Mouse (Mus musculus): ENCODE measurements at regions not wholly inside any gene's neighbourhood (a gene's known extent, or its start where the extent isn't known, plus 50 kb on each side); places are given as distances from the start of the nearest gene placed in this dataset.

DNA sequence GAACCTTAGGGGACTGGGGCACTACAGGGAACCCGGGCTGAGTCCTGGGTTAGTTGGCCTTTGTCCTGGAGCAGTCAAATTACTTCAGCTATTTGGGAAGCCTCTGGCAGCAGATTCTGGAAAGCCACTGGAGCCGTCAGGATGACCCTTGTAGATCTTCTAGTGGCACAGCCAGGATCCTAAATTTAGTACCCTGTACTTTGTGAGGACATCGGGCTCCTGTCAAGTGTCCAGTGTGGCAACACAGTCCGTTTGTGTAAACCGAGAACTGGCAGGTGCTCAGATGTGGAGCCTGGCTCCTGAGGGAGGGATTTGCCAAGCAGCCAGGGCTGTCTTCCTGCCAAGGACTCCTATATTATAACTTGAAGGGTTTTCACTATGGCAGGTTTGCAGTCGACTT is 76.8 kb upstream of the Pced1b start:
- Histone ChIP-seq H3K4me2 (ENCODE audit: low read depth, low read length) (no peak overlapping the region), H3K4me1 (ENCODE audit: control insufficient read depth, insufficient read depth, low read length) (no peaks in the 10 kb centered on the region), H3K36me3 (ENCODE audit: control insufficient read depth, insufficient read depth, low read length) (no peaks in the 10 kb centered on the region), H3K4me3 (replicated peaks; ENCODE audit: low read length) (no peak overlapping the region), H3K9me3 (replicated peaks; ENCODE audit: control insufficient read depth, low read length) (no peaks in the 10 kb centered on the region), H3K27me3 (ENCODE audit: control insufficient read depth, insufficient read depth, low read length) (no peaks in the 10 kb centered on the region), H3K27ac (ENCODE audit: low read length) (no peak overlapping the region), H3K9ac (ENCODE audit: low read length) (no peak overlapping the region)
- ATAC-seq (ENCODE audit: insufficient read depth, low FRiP score), result no peak
- 70% methylated on average over 6 of the region's 6 CpGs for WGBS

DNA sequence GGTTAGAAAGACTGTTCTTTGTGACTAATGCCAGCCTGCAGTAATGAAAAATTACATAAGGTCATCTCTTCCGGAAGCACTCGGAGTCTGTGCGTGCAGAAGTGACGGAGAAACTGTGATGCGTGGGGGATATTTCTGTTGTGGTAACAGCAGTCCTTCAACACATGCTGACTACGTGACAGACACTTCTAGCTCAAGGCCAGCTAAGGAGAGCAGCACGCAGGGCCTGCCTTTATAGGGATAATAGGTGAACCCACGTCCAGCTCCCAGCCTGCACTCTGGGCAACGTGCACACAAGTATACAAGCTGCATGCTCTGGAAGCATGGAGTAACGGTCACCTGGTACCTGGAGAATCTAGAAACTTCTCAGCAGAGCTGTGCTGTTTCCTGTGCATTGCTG is 77.5 kb upstream of the Pced1b start:
- no peaks in the 10 kb centered on the region for H3K27me3 ChIP-seq (ENCODE audit: control insufficient read depth, insufficient read depth, low read length)
- no peak overlapping the region for H3K9ac ChIP-seq (ENCODE audit: low read length)
- no peak for ATAC-seq (ENCODE audit: insufficient read depth, low FRiP score)
- no peak overlapping the region for H3K4me3 ChIP-seq (replicated peaks; ENCODE audit: low read length)
- H3K9me3 ChIP-seq (replicated peaks; ENCODE audit: control insufficient read depth, low read length), result no peaks in the 10 kb centered on the region
- peaks cover 3% of the 10 kb centered on the region; the same call in 1 of the 2 replicates for H3K4me1 ChIP-seq (ENCODE audit: control insufficient read depth, insufficient read depth, low read length)
- H3K36me3 ChIP-seq (ENCODE audit: control insufficient read depth, insufficient read depth, low read length), result no peaks in the 10 kb centered on the region
- no peak overlapping the region for H3K27ac ChIP-seq (ENCODE audit: low read length)
- H3K4me2 ChIP-seq (ENCODE audit: low read depth, low read length), result no peak overlapping the region
- 76% methylated on average over 10 of the region's 10 CpGs for WGBS

DNA sequence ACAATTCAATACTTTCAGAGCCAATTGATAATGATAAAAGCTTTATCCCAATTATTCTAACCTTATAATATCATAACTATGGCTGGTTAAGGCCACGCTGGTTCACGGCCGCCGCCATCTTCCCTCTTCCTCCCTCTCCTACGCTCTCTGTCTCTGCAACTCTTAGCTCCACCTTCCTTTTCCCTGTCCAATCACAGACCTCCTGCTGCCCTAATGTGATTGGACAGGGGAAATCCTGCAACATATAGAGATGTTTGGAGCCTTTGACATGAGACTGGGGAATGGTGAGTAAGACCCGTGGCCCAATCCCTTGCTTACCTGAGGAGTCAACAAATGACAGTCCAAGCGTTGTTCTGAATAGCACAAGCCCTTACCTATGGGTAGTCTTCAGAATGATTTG is 79.8 kb upstream of the Pced1b start:
- ATAC-seq (ENCODE audit: insufficient read depth, low FRiP score), result no peak
- Histone ChIP-seq H3K4me2 (ENCODE audit: low read depth, low read length) (no peak overlapping the region), H3K4me3 (replicated peaks; ENCODE audit: low read length) (no peak overlapping the region), H3K27ac (ENCODE audit: low read length) (no peak overlapping the region), H3K9ac (ENCODE audit: low read length) (no peak overlapping the region), H3K27me3 (ENCODE audit: control insufficient read depth, insufficient read depth, low read length) (no peaks in the 10 kb centered on the region), H3K4me1 (ENCODE audit: control insufficient read depth, insufficient read depth, low read length) (peaks cover 3% of the 10 kb centered on the region; the same call in 1 of the 2 replicates), H3K36me3 (ENCODE audit: control insufficient read depth, insufficient read depth, low read length) (no peaks in the 10 kb centered on the region), H3K9me3 (replicated peaks; ENCODE audit: control insufficient read depth, low read length) (no peaks in the 10 kb centered on the region)
- 96% methylated on average over 7 of the region's 7 CpGs for WGBS

DNA sequence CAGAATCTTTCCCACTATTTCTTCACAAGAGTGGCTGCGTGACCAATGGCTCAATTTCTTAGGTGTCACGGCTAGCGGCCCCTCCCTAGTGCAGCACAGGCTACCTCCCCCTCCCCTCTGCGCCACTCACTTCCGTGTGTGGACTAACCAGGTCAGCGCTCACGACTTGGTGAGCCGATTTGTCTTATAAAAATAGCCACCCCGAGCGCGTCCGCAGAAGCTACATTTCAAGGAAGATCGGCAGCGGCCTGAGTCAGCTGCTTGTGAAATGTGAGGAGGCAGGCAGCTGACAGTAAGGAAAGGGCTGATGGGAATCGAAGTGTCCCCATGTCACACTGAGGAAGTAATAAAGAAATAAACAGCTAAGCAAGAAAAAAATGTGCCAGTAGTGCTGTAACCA is 82.3 kb upstream of the Pced1b start:
- H3K4me3 ChIP-seq (replicated peaks; ENCODE audit: low read length), result no peak overlapping the region

DNA sequence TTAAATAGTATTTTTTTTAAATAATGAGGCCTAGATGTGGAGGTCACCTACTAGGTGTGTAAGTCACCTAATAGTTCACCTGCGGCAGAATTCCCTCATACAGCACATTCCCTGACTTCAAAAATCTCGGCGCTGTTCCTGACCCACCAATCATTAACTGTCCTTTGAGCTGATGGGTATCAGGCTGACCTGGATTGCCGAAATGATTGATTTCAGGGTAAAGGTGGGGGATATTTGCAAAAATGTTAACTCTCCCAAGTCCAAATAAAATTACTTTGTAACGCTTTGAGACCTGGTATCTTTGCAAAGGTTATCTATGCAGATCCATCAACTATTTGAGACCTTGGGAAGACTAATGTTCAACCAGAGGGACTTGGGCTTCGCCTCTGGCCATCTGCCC is 82.9 kb upstream of the Pced1b start:
- WGBS, result 58% methylated on average over 6 of the region's 6 CpGs
- no peak for ATAC-seq (ENCODE audit: insufficient read depth, low FRiP score)
- Histone ChIP-seq H3K4me3 (replicated peaks; ENCODE audit: low read length) (no peak overlapping the region), H3K4me2 (ENCODE audit: low read depth, low read length) (no peak overlapping the region), H3K27ac (ENCODE audit: low read length) (no peak overlapping the region), H3K36me3 (ENCODE audit: control insufficient read depth, insufficient read depth, low read length) (no peaks in the 10 kb centered on the region), H3K4me1 (ENCODE audit: control insufficient read depth, insufficient read depth, low read length) (peaks cover 3% of the 10 kb centered on the region; the same call in 1 of the 2 replicates), H3K27me3 (ENCODE audit: control insufficient read depth, insufficient read depth, low read length) (no peaks in the 10 kb centered on the region), H3K9ac (ENCODE audit: low read length) (no peak overlapping the region), H3K9me3 (replicated peaks; ENCODE audit: control insufficient read depth, low read length) (no peaks in the 10 kb centered on the region)

More for the DNA sequence above, 82.3 kb upstream of the Pced1b start:
- Histone ChIP-seq H3K4me1 (ENCODE audit: control insufficient read depth, insufficient read depth, low read length) (peaks cover 3% of the 10 kb centered on the region; the same call in 1 of the 2 replicates), H3K9ac (ENCODE audit: low read length) (no peak overlapping the region), H3K4me2 (ENCODE audit: low read depth, low read length) (no peak overlapping the region; the same call in 1 of the 2 replicates), H3K9me3 (replicated peaks; ENCODE audit: control insufficient read depth, low read length) (no peaks in the 10 kb centered on the region), H3K27me3 (ENCODE audit: control insufficient read depth, insufficient read depth, low read length) (no peaks in the 10 kb centered on the region), H3K36me3 (ENCODE audit: control insufficient read depth, insufficient read depth, low read length) (no peaks in the 10 kb centered on the region), H3K27ac (ENCODE audit: low read length) (no peak overlapping the region)
- WGBS, result 57% methylated on average over 15 of the region's 15 CpGs
- no peak for ATAC-seq (ENCODE audit: insufficient read depth, low FRiP score)

DNA sequence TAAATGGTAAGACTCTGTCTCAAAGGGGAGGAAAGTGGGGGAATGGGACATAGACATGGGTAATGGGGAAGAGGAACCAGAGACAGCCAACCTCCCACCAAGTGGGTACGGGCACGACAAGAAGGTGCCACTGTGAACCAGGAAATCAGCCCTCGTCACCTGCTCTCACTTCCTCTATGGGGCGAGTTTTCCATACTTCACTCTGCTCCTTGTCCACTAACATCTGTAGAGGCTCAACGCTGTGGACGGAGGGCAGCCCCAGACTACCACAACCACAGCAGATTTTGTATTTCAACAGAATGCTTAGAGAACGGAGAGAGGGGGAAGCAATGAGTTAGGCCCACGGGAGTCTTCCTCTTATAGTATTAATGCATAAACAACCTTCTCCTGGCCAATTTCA is 83.8 kb upstream of the Pced1b start:
- Histone ChIP-seq H3K4me2 (ENCODE audit: low read depth, low read length) (no peak overlapping the region), H3K27ac (ENCODE audit: low read length) (no peak overlapping the region), H3K4me3 (replicated peaks; ENCODE audit: low read length) (no peak overlapping the region), H3K4me1 (ENCODE audit: control insufficient read depth, insufficient read depth, low read length) (peaks cover 3% of the 10 kb centered on the region; the same call in 1 of the 2 replicates), H3K36me3 (ENCODE audit: control insufficient read depth, insufficient read depth, low read length) (no peaks in the 10 kb centered on the region), H3K9me3 (replicated peaks; ENCODE audit: control insufficient read depth, low read length) (no peaks in the 10 kb centered on the region), H3K9ac (ENCODE audit: low read length) (no peak overlapping the region), H3K27me3 (ENCODE audit: control insufficient read depth, insufficient read depth, low read length) (no peaks in the 10 kb centered on the region)
- no peak for ATAC-seq (ENCODE audit: insufficient read depth, low FRiP score)
- 78% methylated on average over 8 of the region's 8 CpGs for WGBS

DNA sequence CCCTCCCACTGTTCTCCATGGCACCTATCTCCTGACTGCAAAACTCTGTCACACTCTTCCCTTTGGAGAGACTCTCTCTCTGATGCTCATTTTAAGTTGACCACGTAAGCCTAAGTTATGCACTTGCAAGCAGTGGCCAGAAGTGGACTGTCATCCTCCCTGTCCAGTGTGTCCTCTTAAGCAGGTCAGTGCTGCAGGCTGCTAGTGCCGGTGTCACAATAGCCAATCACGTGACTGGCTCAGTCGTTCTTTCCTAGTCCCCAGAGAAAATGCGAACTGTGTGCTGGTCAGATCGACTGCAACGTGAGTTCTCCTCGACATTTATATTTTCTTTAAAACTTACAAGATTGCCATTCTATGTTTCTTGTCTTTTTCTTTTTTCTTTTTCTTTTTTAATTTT is 84.6 kb upstream of the Pced1b start:
- no peaks in the 10 kb centered on the region for H3K36me3 ChIP-seq (ENCODE audit: control insufficient read depth, insufficient read depth, low read length)
- 86% methylated on average over 8 of the region's 8 CpGs for WGBS
- no peaks in the 10 kb centered on the region for H3K9me3 ChIP-seq (replicated peaks; ENCODE audit: control insufficient read depth, low read length)
- H3K4me3 ChIP-seq (replicated peaks; ENCODE audit: low read length), result no peak overlapping the region
- no peak for ATAC-seq (ENCODE audit: insufficient read depth, low FRiP score)
- H3K27me3 ChIP-seq (ENCODE audit: control insufficient read depth, insufficient read depth, low read length), result no peaks in the 10 kb centered on the region
- H3K27ac ChIP-seq (ENCODE audit: low read length), result no peak overlapping the region
- H3K4me2 ChIP-seq (ENCODE audit: low read depth, low read length), result no peak overlapping the region
- H3K4me1 ChIP-seq (ENCODE audit: control insufficient read depth, insufficient read depth, low read length), result peaks cover 3% of the 10 kb centered on the region; the same call in 1 of the 2 replicates
- no peak overlapping the region for H3K9ac ChIP-seq (ENCODE audit: low read length)

DNA sequence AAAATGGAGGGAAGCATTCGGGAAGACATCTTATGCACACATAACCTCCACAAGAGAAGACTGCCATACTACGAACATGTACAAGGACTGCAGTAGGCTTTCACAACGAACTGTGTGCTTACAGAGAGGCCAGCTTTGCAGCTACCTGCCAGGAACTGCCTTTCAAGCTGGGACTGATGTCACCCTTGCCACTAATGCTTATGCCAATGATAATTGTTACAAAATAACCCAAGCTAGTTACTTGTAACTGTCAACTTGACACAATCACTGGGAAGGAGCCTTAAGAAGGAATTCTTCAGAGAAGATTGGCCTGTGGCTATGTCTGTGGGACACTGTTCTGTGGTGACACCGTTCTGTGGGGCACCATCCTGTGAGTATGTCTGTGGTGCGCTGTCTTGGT is 85.4 kb upstream of the Pced1b start:
- ATAC-seq (ENCODE audit: insufficient read depth, low FRiP score), result no peak
- Histone ChIP-seq H3K4me1 (ENCODE audit: control insufficient read depth, insufficient read depth, low read length) (peaks cover 3% of the 10 kb centered on the region; the same call in 1 of the 2 replicates), H3K27ac (ENCODE audit: low read length) (no peak overlapping the region), H3K36me3 (ENCODE audit: control insufficient read depth, insufficient read depth, low read length) (no peaks in the 10 kb centered on the region), H3K27me3 (ENCODE audit: control insufficient read depth, insufficient read depth, low read length) (no peaks in the 10 kb centered on the region), H3K4me3 (replicated peaks; ENCODE audit: low read length) (no peak overlapping the region), H3K9me3 (replicated peaks; ENCODE audit: control insufficient read depth, low read length) (no peaks in the 10 kb centered on the region), H3K9ac (ENCODE audit: low read length) (no peak overlapping the region), H3K4me2 (ENCODE audit: low read depth, low read length) (no peak overlapping the region)
- WGBS, result 88% methylated on average over 5 of the region's 5 CpGs

DNA sequence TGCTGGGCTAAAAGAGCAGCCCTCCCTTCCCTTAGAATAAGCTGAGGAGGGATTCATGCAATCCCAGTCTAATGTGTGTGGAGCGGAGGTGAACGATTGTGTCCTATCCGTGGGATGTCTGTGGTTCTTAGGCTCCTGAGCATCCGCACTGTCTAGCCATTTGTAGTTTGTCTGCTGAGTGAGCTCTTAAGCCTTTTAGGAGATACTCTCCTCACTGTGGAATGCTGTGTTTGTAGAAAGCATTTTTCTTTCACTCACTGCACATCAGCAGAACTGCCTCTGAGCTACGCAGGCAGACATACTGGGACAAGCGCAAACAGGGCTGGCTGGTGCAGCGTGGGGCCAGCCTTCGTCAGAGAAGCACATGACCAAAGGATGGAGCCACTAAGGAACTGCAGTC is 94.6 kb upstream of the Pced1b start:
- H3K4me1 ChIP-seq (ENCODE audit: control insufficient read depth, insufficient read depth, low read length), result peaks cover 12% of the 10 kb centered on the region
- H3K36me3 ChIP-seq (ENCODE audit: control insufficient read depth, insufficient read depth, low read length), result no peaks in the 10 kb centered on the region
- no peaks in the 10 kb centered on the region for H3K27me3 ChIP-seq (ENCODE audit: control insufficient read depth, insufficient read depth, low read length)
- H3K9ac ChIP-seq (ENCODE audit: low read length), result no peak overlapping the region
- peak; percentile 10; the same call in 1 of the 2 replicates for ATAC-seq (ENCODE audit: insufficient read depth, low FRiP score)
- no peak overlapping the region for H3K4me2 ChIP-seq (ENCODE audit: low read depth, low read length)
- no peak overlapping the region for H3K4me3 ChIP-seq (replicated peaks; ENCODE audit: low read length)
- 32% methylated on average over 8 of the region's 8 CpGs for WGBS
- no peaks in the 10 kb centered on the region for H3K9me3 ChIP-seq (replicated peaks; ENCODE audit: control insufficient read depth, low read length)
- H3K27ac ChIP-seq (ENCODE audit: low read length), result peak overlapping the region; percentile 25

DNA sequence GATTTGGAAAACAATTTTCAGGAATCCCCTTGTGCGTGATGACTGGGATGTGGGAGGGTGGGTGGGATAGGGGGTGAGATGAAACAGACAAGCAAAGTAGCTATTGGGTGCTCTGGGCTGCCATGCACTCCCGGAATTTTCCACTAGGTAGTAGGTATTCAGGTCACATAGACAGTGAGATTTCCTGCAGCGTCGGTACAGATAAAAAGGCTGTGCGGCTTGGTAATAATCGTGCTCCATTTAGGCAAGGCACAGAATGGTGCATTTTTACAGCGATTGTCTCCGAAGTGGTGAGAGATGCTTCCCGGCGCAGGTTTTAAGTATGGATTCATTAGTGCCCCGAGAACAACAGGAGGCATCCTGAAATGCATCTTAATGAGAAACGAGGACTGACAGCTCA is 95.1 kb upstream of the Pced1b start:
- no peaks in the 10 kb centered on the region for H3K27me3 ChIP-seq (ENCODE audit: control insufficient read depth, insufficient read depth, low read length)
- no peak overlapping the region for H3K9ac ChIP-seq (ENCODE audit: low read length)
- H3K4me1 ChIP-seq (ENCODE audit: control insufficient read depth, insufficient read depth, low read length), result peaks cover 12% of the 10 kb centered on the region
- 79% methylated on average over 12 of the region's 12 CpGs for WGBS
- H3K9me3 ChIP-seq (replicated peaks; ENCODE audit: control insufficient read depth, low read length), result no peaks in the 10 kb centered on the region
- no peaks in the 10 kb centered on the region for H3K36me3 ChIP-seq (ENCODE audit: control insufficient read depth, insufficient read depth, low read length)
- H3K4me2 ChIP-seq (ENCODE audit: low read depth, low read length), result no peak overlapping the region
- ATAC-seq (ENCODE audit: insufficient read depth, low FRiP score), result no peak
- no peak overlapping the region for H3K27ac ChIP-seq (ENCODE audit: low read length)
- H3K4me3 ChIP-seq (replicated peaks; ENCODE audit: low read length), result no peak overlapping the region
